Mouse (Mus musculus) liver, postnatal 0 days (tissue): ENCODE measurements at regions not wholly inside any gene's neighbourhood (a gene's known extent, or its start where the extent isn't known, plus 50 kb on each side); places are given as distances from the start of the nearest gene placed in this dataset.

Experiments
- CTCF ChIP-seq: sonication (generic); IDR thresholded peaks from 2 replicates; pipeline ENCODE4 v1.5.1; 2016; ENCODE audit warnings: antibody characterized with exemption, low read depth
- EP300 ChIP-seq: IDR thresholded peaks from 2 replicates; pipeline ENCODE4 v1.6.1; 2016; ENCODE audit warnings: antibody characterized with exemption, low read depth, mild to moderate bottlenecking

- TF ChIP-seq CTCF (no peak), EP300 (no peak)
Measured at GRCm38 (mm10) chr3:58310390-58310789, 104.1 kb upstream of the Tsc22d2 start.
